Mouse (Mus musculus): Measurements from ENCODE around the gene Cd164l2. TPM values are rescaled to one million over a fixed set of nuclear protein-coding genes. Genes with fewer than 3 reads are reported as not detected.

The Cd164l2 gene
- polyA plus RNA-seq, 1 experiment = 0.22 TPM

GRCm38 (mm10) chr4:133175998-133176760 lies 35.8 kb upstream of the Cd164l2 start:
- Histone ChIP-seq H3K36me3 (ENCODE audit: control insufficient read depth, insufficient read depth) (peaks cover 23% of the 10 kb centered on the region), H3K4me2 (ENCODE audit: low read depth) (no peak overlapping the region), H3K27me3 (ENCODE audit: control insufficient read depth, insufficient read depth, insufficient read length) (no peaks in the 10 kb centered on the region), H3ac (ENCODE audit: control insufficient read depth, insufficient read length) (no peak overlapping the region), H3K4me3 (no peak overlapping the region), H3K79me2 (ENCODE audit: control insufficient read depth, insufficient read depth) (peaks cover 98% of the 10 kb centered on the region)
- TF ChIP-seq MYOD1 (IDR thresholded peaks at IDR 0.05; ENCODE audit: control insufficient read depth in 1 of 3, insufficient read length in 2 of 3, low read depth in 2 of 3) = peak in 2 of 3 experiments; percentile 69 to 77
- no peak for TF ChIP-seq REST (IDR thresholded peaks at IDR 0.05; ENCODE audit: insufficient read depth, insufficient read length)
- peak; percentile 23 to 85 (median 80) for TF ChIP-seq MYOG (IDR thresholded peaks at IDR 0.05; ENCODE audit: control insufficient read depth in 1 of 3, insufficient read depth in 1 of 3, insufficient read length in 2 of 3, low read depth in 2 of 3)
- no peak for TF ChIP-seq USF1 (IDR thresholded peaks at IDR 0.05; ENCODE audit: low read depth)
- TF ChIP-seq TCF3 (IDR thresholded peaks at IDR 0.05; ENCODE audit: insufficient read length, low read depth) = no peak

GRCm38 (mm10) chr4:133176761-133177403 lies 35.0 kb upstream of the Cd164l2 start:
- H3ac ChIP-seq (ENCODE audit: control insufficient read depth, insufficient read length) = no peak overlapping the region
- H3K79me2 ChIP-seq (ENCODE audit: control insufficient read depth, insufficient read depth) = peaks cover 98% of the 10 kb centered on the region
- H3K36me3 ChIP-seq (ENCODE audit: control insufficient read depth, insufficient read depth) = peaks cover 28% of the 10 kb centered on the region
- no peak overlapping the region for H3K4me2 ChIP-seq (ENCODE audit: low read depth)
- H3K27me3 ChIP-seq (ENCODE audit: control insufficient read depth, insufficient read depth, insufficient read length) = no peaks in the 10 kb centered on the region
- TF ChIP-seq CEBPB (IDR thresholded peaks at IDR 0.05; ENCODE audit: insufficient read depth, poor library complexity, severe bottlenecking) = no peak
- no peak for TF ChIP-seq USF1 (IDR thresholded peaks at IDR 0.05; ENCODE audit: low read depth)
- TF ChIP-seq REST (IDR thresholded peaks at IDR 0.05; ENCODE audit: insufficient read depth, insufficient read length) = no peak
- no peak for TF ChIP-seq TCF12 (IDR thresholded peaks at IDR 0.05; ENCODE audit: insufficient read depth, poor library complexity, severe bottlenecking)
- no peak for TF ChIP-seq MYOD1 (IDR thresholded peaks at IDR 0.05; ENCODE audit: control insufficient read depth in 1 of 3, insufficient read length in 2 of 3, low read depth in 2 of 3)
- no peak for TF ChIP-seq E2F4 (IDR thresholded peaks at IDR 0.05; ENCODE audit: insufficient read depth)
- TF ChIP-seq POLR2A (IDR thresholded peaks at IDR 0.05; ENCODE audit: insufficient read length, low read depth) = no peak
- TF ChIP-seq TCF3 (IDR thresholded peaks at IDR 0.05; ENCODE audit: insufficient read length, low read depth) = no peak
- no peak for TF ChIP-seq SRF (IDR thresholded peaks at IDR 0.05; ENCODE audit: control insufficient read depth, insufficient read length, low read depth)
- no peak for TF ChIP-seq MAX (IDR thresholded peaks at IDR 0.05; ENCODE audit: low read depth)
- TF ChIP-seq POLR2AphosphoS2 (IDR thresholded peaks at IDR 0.05; ENCODE audit: insufficient read length, low read depth) = no peak
- TF ChIP-seq MYOG (IDR thresholded peaks at IDR 0.05; ENCODE audit: control insufficient read depth in 1 of 3, insufficient read depth in 1 of 3, insufficient read length in 2 of 3, low read depth in 2 of 3) = no peak
- no peak overlapping the region for H3K4me3 ChIP-seq

DNA sequence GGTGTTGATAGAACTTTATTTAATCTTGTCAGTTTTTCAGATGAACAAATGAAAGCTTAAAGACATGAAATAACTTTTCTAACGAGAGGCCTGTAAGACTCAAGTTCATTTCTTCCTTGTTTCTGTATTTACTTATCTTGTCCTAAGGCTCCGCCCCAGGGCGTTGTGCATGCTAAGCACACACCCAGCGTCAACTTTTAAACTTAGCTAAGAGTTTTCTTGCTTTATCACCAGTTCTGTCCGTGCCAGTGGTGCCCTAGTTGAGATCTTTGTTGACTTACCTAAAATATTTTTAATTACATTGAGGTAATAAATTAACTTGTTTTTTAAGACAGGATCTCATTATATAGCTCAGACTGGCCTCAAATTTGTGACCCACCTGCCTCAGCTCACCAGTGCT lies 33.6 kb upstream of the Cd164l2 start:
- no peak overlapping the region for H3K4me2 ChIP-seq (ENCODE audit: low read depth)
- H3K36me3 ChIP-seq (ENCODE audit: control insufficient read depth, insufficient read depth) = peaks cover 30% of the 10 kb centered on the region
- no peaks in the 10 kb centered on the region for H3K27me3 ChIP-seq (ENCODE audit: control insufficient read depth, insufficient read depth, insufficient read length)
- no peak for TF ChIP-seq SRF (IDR thresholded peaks at IDR 0.05; ENCODE audit: control insufficient read depth, insufficient read length, low read depth)
- TF ChIP-seq E2F4 (IDR thresholded peaks at IDR 0.05; ENCODE audit: insufficient read depth) = no peak
- no peak for TF ChIP-seq MYOD1 (IDR thresholded peaks at IDR 0.05; ENCODE audit: control insufficient read depth in 1 of 3, insufficient read length in 2 of 3, low read depth in 2 of 3)
- no peak for TF ChIP-seq USF1 (IDR thresholded peaks at IDR 0.05; ENCODE audit: low read depth)
- TF ChIP-seq CEBPB (IDR thresholded peaks at IDR 0.05; ENCODE audit: insufficient read depth, poor library complexity, severe bottlenecking) = no peak
- TF ChIP-seq REST (IDR thresholded peaks at IDR 0.05; ENCODE audit: insufficient read depth, insufficient read length) = no peak
- TF ChIP-seq TCF3 (IDR thresholded peaks at IDR 0.05; ENCODE audit: insufficient read length, low read depth) = no peak
- TF ChIP-seq POLR2A (IDR thresholded peaks at IDR 0.05; ENCODE audit: insufficient read length, low read depth) = no peak
- no peak for TF ChIP-seq MAX (IDR thresholded peaks at IDR 0.05; ENCODE audit: low read depth)
- no peak for TF ChIP-seq MYOG (IDR thresholded peaks at IDR 0.05; ENCODE audit: control insufficient read depth in 1 of 3, insufficient read depth in 1 of 3, insufficient read length in 2 of 3, low read depth in 2 of 3)
- peaks cover 92% of the 10 kb centered on the region for H3K79me2 ChIP-seq (ENCODE audit: control insufficient read depth, insufficient read depth)
- H3K4me3 ChIP-seq = no peak overlapping the region
- no peak overlapping the region for H3ac ChIP-seq (ENCODE audit: control insufficient read depth, insufficient read length)

DNA sequence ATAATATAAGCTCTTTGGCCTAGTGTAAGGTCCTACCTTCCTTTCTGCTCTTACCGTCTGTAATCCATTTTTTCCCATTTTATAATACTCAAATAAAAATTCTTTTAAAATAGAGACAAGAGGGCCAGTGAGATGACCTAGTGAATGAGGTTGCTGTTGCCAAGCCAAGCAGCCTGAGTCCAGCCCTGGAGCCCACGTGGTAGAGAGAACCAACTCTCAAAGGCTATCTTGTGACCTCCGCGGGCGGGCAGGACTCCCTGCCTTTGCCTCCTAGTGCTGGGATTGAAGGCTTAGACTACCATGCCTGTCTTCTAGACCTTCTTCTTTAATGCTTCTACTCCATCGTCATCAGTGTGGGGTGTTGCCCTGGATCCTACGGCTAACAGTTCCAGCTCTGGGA lies 32.7 kb upstream of the Cd164l2 start:
- H3K27me3 ChIP-seq (ENCODE audit: control insufficient read depth, insufficient read depth, insufficient read length) = no peaks in the 10 kb centered on the region
- no peak overlapping the region for H3ac ChIP-seq (ENCODE audit: control insufficient read depth, insufficient read length)
- no peak overlapping the region for H3K4me3 ChIP-seq
- H3K4me2 ChIP-seq (ENCODE audit: low read depth) = no peak overlapping the region
- H3K36me3 ChIP-seq (ENCODE audit: control insufficient read depth, insufficient read depth) = peaks cover 33% of the 10 kb centered on the region
- H3K79me2 ChIP-seq (ENCODE audit: control insufficient read depth, insufficient read depth) = peaks cover 92% of the 10 kb centered on the region
- TF ChIP-seq MAX (IDR thresholded peaks at IDR 0.05; ENCODE audit: low read depth) (no peak), TCF3 (IDR thresholded peaks at IDR 0.05; ENCODE audit: insufficient read length, low read depth) (no peak), POLR2A (IDR thresholded peaks at IDR 0.05; ENCODE audit: insufficient read length, low read depth) (no peak), POLR2AphosphoS2 (IDR thresholded peaks at IDR 0.05; ENCODE audit: insufficient read length, low read depth) (no peak), CEBPB (IDR thresholded peaks at IDR 0.05; ENCODE audit: insufficient read depth, poor library complexity, severe bottlenecking) (no peak)

Measured in myocyte (in vitro differentiated cells).